Mouse (Mus musculus) kidney, adult 2 months (tissue): ENCODE measurements around the gene Slco2a1. TPM values are rescaled to one million over a fixed set of nuclear protein-coding genes. Genes with fewer than 3 reads are reported as not detected.

Source experiments
- DNase-seq: peaks from one replicate; pipeline ENCODE4 v3.0.0; 2021
- H3K27ac ChIP-seq: fragments of 200-500 bp; 2 replicates; pipeline ENCODE4 v1.5.1; 2012; ENCODE audit warnings: low read depth, low read length, control low read depth, inconsistent platforms; ENCODE audit not compliant: insufficient read depth
- H3K27me3 ChIP-seq: fragments of 200-500 bp; replicated peaks from 2 replicates; pipeline ENCODE4 v1.6.1; 2012; ENCODE audit warnings: mild to moderate bottlenecking, moderate library complexity, low read length, inconsistent platforms; ENCODE audit not compliant: control insufficient read depth, insufficient read depth
- H3K36me3 ChIP-seq: fragments of 200-500 bp; 2 replicates; pipeline ENCODE4 v1.6.1; 2012; ENCODE audit warnings: mild to moderate bottlenecking, moderate library complexity, low read length, inconsistent platforms; ENCODE audit not compliant: control insufficient read depth, insufficient read depth
- H3K4me1 ChIP-seq: fragments of 200-500 bp; 2 replicates; pipeline ENCODE4 v1.6.1; 2011; ENCODE audit warnings: low read length; ENCODE audit not compliant: control insufficient read depth, insufficient read depth
- H3K4me3 ChIP-seq: fragments of 200-500 bp; 2 replicates; pipeline ENCODE4 v1.5.1; 2011; ENCODE audit warnings: mild to moderate bottlenecking, low read depth, low read length, control low read depth; ENCODE audit not compliant: insufficient read depth
- CTCF ChIP-seq: fragments of 200-500 bp; conservative IDR thresholded peaks from 2 replicates; pipeline ENCODE4 v1.5.1; 2011; ENCODE audit warnings: low read depth, mild to moderate bottlenecking, control low read depth, low read length, moderate library complexity, mixed read lengths; ENCODE audit not compliant: insufficient read depth, insufficient read length
- POLR2A ChIP-seq: fragments of 200-500 bp; IDR thresholded peaks from one replicate; pipeline ENCODE4 v1.6.1; 2011; ENCODE audit warnings: low read depth, low read length, control low read depth
- WGBS: fragments of 180-500 bp; shearing (Covaris S2); methylation state at CpG from one replicate; pipeline ENCODE4 v1.1.7; 2018; 5-methylcytosine and 5-hydroxymethylcytosine counted together
- polyA plus RNA-seq: library from polyadenylated mRNA; depleted of rRNA; stranded (reverse); fragments of >200 nt; gene quantifications from 2 replicates; pipeline ENCODE4 v1.2.3, GENCODE M21; 2012

The Slco2a1 gene
- polyA plus RNA-seq, 1 experiment, result 23.6 TPM

GRCm38 (mm10) chr9:103110727-103111501 is 122.4 kb downstream of the Slco2a1 start:
- TF ChIP-seq POLR2A (no peak), CTCF (no peak)
- DNase-seq, result no peak
- H3K27me3 ChIP-seq, result no peaks in the 10 kb centered on the region

DNA sequence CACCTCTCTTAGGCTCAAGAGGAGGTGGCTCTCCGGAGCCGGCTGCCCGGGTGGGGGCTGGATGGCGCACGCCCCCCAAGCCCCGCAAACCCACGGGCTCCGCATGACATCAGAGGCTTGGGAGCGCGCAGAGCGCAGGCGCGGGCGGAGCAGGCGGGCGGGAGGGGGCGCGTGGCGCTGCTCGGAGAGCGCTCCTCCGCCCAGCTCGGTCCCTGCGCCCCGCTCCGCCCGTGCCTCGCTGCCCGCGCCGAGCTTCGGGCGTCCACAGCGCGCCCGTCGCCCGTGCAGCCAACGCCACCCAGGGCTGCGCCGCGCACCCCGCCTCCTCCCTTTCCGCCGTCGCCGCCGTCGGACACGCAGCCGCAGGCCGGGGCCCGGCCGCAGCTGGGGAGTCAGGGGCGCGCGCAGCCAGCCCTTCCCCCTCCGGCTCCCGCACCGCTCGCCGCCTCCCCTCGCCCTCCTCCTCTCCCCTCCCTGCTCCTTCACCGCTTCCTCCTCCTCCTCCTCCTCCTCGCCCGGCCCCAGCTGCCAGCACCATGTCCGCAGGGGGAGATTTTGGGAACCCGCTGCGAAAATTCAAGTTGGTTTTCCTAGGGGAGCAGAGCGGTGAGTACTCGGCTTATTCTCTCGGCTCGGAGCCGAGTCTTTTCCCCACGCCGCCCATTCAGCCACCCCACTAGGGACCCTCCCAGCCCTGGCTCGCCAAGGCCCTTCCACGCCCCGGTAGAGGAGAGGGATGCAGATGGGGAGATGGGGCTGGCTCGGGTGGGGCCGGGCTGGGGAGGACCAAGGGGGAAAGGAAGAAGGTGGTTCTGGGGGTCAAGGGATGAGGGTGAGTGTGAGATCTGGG is 123.3 kb downstream of the Slco2a1 start, which contains the start of gene Rab6b:
Rab6b (plus strand) TSS at position 167 of the 850 bp plus-strand sequence.
- no peaks in the 10 kb centered on the region for H3K27me3 ChIP-seq
- H3K27ac ChIP-seq, result peak within 1 kb of the TSS; percentile 47
- peak within 1 kb of the TSS; percentile 68 for H3K4me3 ChIP-seq
- H3K36me3 ChIP-seq, result no peaks in the 10 kb centered on the region
- no peak for DNase-seq
- WGBS, result under 1% methylated on average over 69 of the region's 81 CpGs
- no peak for TF ChIP-seq POLR2A
- no peak for TF ChIP-seq CTCF
- 0 out of 2 replicates have a peak, but pooled peaks cover 2% of the 10 kb centered on the region for H3K4me1 ChIP-seq

More at GRCm38 (mm10) chr9:103110727-103111501, 122.4 kb downstream of the Slco2a1 start:
- Histone ChIP-seq H3K27ac (peak overlapping the region; percentile 47), H3K4me3 (peak overlapping the region; percentile 68), H3K4me1 (0 out of 2 replicates have a peak, but pooled peaks cover 2% of the 10 kb centered on the region), H3K36me3 (no peaks in the 10 kb centered on the region)
- WGBS, result 16% methylated on average over 18 of the region's 18 CpGs

- H3K27me3 ChIP-seq, result no peaks in the 10 kb centered on the region
- DNase-seq, result no peak
- TF ChIP-seq POLR2A, result no peak
- TF ChIP-seq CTCF, result no peak
- WGBS, result 7% methylated on average over 35 of the region's 35 CpGs
- no peak overlapping the region for H3K27ac ChIP-seq
- peak overlapping the region; percentile 68 for H3K4me3 ChIP-seq
- no peaks in the 10 kb centered on the region for H3K36me3 ChIP-seq
- 0 out of 2 replicates have a peak, but pooled peaks cover 2% of the 10 kb centered on the region for H3K4me1 ChIP-seq
Observed at GRCm38 (mm10) chr9:103112471-103113271, 124.2 kb downstream of the Slco2a1 start.

GRCm38 (mm10) chr9:103113351-103113750 is 124.8 kb downstream of the Slco2a1 start:
- Histone ChIP-seq H3K4me3 (no peak overlapping the region), H3K4me1 (0 out of 2 replicates have a peak, but pooled peaks cover 2% of the 10 kb centered on the region), H3K36me3 (no peaks in the 10 kb centered on the region), H3K27me3 (no peaks in the 10 kb centered on the region), H3K27ac (no peak overlapping the region)
- DNase-seq, result no peak
- TF ChIP-seq CTCF (no peak), POLR2A (no peak)
- WGBS, result 64% methylated on average over 10 of the region's 11 CpGs

DNA sequence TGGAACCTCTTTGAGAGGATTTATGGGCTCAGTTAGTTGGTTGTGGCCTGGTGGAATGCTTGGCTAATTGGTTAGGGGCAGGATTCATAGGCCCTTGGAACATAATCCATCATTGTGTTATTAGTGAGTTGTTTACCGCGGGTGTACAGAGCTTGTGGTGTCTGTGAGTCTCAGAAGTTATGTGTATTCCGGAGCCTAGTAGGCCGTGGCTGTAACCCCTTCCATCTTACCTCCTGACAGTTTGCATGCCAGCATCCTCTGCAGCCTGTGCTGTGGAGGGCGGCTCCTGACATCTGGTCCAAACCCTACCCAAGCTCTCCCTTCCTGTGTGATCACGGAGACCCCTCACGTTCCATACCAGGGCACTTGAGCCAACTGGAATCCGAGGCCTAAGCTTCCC is 125.8 kb downstream of the Slco2a1 start:
- no peaks in the 10 kb centered on the region for H3K27me3 ChIP-seq
- no peak overlapping the region for H3K27ac ChIP-seq
- 85% methylated on average over 8 of the region's 8 CpGs for WGBS
- H3K4me3 ChIP-seq, result no peak overlapping the region
- no peak for DNase-seq
- TF ChIP-seq CTCF (no peak), POLR2A (no peak)
- H3K36me3 ChIP-seq, result no peaks in the 10 kb centered on the region
- 0 out of 2 replicates have a peak, but pooled peaks cover 2% of the 10 kb centered on the region for H3K4me1 ChIP-seq

DNA sequence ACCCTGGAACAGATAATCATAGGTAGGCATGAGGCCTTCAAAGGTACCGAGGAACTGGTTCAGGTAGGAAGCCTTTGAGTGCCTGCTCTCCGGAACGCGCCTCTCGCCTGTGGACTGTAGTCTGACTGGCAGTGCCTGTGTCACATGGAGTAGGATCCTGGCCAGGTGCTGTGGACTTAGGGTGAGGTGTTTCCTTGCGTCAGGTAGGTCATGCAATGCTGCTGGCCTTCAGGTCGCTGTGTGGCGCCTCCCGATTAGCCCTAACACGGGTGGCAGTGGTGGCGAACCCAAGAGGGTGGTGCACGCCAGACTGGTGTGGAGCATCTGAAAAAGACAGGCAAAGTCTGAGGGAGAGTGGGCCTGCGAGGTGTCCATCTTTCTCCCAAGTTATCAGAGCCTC is 126.4 kb downstream of the Slco2a1 start:
- WGBS, result 91% methylated on average over 13 of the region's 13 CpGs
- Histone ChIP-seq H3K27me3 (no peaks in the 10 kb centered on the region), H3K27ac (no peak overlapping the region), H3K4me1 (0 out of 2 replicates have a peak, but pooled peaks cover 1% of the 10 kb centered on the region), H3K36me3 (no peaks in the 10 kb centered on the region), H3K4me3 (no peak overlapping the region)
- DNase-seq, result no peak
- TF ChIP-seq POLR2A (no peak), CTCF (no peak)
